ENCODE assay signal across 8 mouse cellular contexts in the genomic region with DNA sequence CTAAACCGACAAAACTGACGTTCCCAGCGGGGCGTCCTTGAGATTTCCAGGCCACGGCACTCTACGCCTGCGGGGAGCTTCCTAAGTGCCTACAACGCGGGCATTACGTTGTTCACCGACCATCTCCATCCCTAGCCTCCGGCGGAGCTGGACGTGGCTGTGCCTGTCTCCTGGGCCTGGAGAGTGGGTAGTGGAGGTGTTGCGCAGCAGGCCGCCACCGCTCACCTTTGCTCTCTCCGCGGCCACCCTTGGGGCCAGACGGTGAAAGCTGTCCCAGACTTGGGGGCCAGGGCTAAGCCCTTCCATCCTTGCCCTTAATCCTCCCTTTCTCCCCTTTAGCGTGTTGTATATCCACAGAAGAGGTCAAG. TPM values are rescaled to one million over a fixed set of nuclear protein-coding genes. Genes with fewer than 3 reads are reported as not detected.
DNase-seq lines count a peak whose midpoint lies in the region; ATAC-seq and TF ChIP-seq lines count a peak whose summit lies in the region.

No protein-coding gene starts in this region.

- TF ChIP-seq CTCF in kidney, postnatal 0 days (IDR thresholded peaks at IDR 0.05; ENCODE audit: low read depth), result no peak

- H3K4me3 ChIP-seq in kidney, postnatal 0 days (replicated peaks; ENCODE audit: low read depth, low read length), result peak overlapping the region; percentile 64
- peak overlapping the region; percentile 66 for H3K4me3 ChIP-seq in hindbrain, embryonic 12.5 days

- H3K27me3 ChIP-seq in kidney, postnatal 0 days (ENCODE audit: insufficient read depth, low read length), result no peaks in the 10 kb centered on the region
- no peaks in the 10 kb centered on the region for H3K27me3 ChIP-seq in hindbrain, embryonic 12.5 days

- no peaks in the 10 kb centered on the region for H3K9me3 ChIP-seq in kidney, postnatal 0 days (replicated peaks; ENCODE audit: low read length)
- no peaks in the 10 kb centered on the region for H3K9me3 ChIP-seq in hindbrain, embryonic 12.5 days (replicated peaks)

- DNase-seq in kidney, postnatal 0 days (ENCODE audit: low spot score), result no peak
- DNase-seq in kidney, adult 8-10 months, result no peak
- peak; percentile 46 for DNase-seq in c-Kit-positive CD71-positive TER-119-positive erythroid progenitor cells, embryonic 14.5 days (ENCODE audit: low spot score)
- no peak for DNase-seq in testis, postnatal 14 days (ENCODE audit: low spot score)
- no peak for DNase-seq in natural killer cell, adult 2 months (ENCODE audit: low spot score in 2 of 2)
- no peak for DNase-seq in right cerebral cortex, adult 18-20 months

- peak overlapping the region; percentile 98 for H3K27ac ChIP-seq in kidney, postnatal 0 days
- H3K27ac ChIP-seq in hindbrain, embryonic 12.5 days, result peak overlapping the region; percentile 93

- peak overlapping the region; percentile 97 for H3K4me2 ChIP-seq in kidney, postnatal 0 days (ENCODE audit: low read length)
- peak overlapping the region; percentile 93 for H3K4me2 ChIP-seq in hindbrain, embryonic 12.5 days (replicated peaks)

- no peaks in the 10 kb centered on the region; the same call in 1 of the 2 replicates for H3K4me1 ChIP-seq in kidney, postnatal 0 days (replicated peaks; ENCODE audit: insufficient read depth, low read length)
- 0 out of 2 replicates have a peak, but pooled peaks cover 3% of the 10 kb centered on the region for H3K4me1 ChIP-seq in hindbrain, embryonic 12.5 days

- 0 out of 2 replicates have a peak, but pooled peaks cover under 1% of the 10 kb centered on the region for H3K36me3 ChIP-seq in kidney, postnatal 0 days (ENCODE audit: insufficient read depth, low read length)
- no peaks in the 10 kb centered on the region for H3K36me3 ChIP-seq in hindbrain, embryonic 12.5 days

- ATAC-seq in kidney, postnatal 0 days (replicated peaks; ENCODE audit: low FRiP score, low read depth), result peak; percentile 65
- peak; percentile 79 for ATAC-seq in hindbrain, embryonic 12.5 days (ENCODE audit: low FRiP score)
- ATAC-seq in megakaryocyte progenitor cell, adult 5-6 weeks (replicated peaks; ENCODE audit: poor library complexity), result peak; percentile 32

- peak overlapping the region; percentile 75 for H3K9ac ChIP-seq in kidney, postnatal 0 days (ENCODE audit: low read depth, low read length)
- peak overlapping the region; percentile 86 for H3K9ac ChIP-seq in hindbrain, embryonic 12.5 days

- WGBS in kidney, postnatal 0 days, result 2% methylated on average over 21 of the region's 21 CpGs
- under 1% methylated on average over 21 of the region's 21 CpGs for WGBS in hindbrain, embryonic 12.5 days

RNA-seq across cellular contexts. Expression of a gene that starts 0.4 kb away (rescaled TPM):
- 31.1 and 34.3 TPM in 2 replicates for polyA plus RNA-seq in kidney, postnatal 0 days (2015; fragmentation: Nextera tagmentation; extraction: Ambion mirVana)
- 67.9 and 73.0 TPM in 2 replicates for polyA plus RNA-seq in hindbrain, embryonic 12.5 days (2016; fragmentation: Nextera tagmentation; extraction: Ambion mirVana)
- 18.2 and 18.5 TPM in 2 replicates for total RNA-seq in megakaryocyte progenitor cell, adult 5-6 weeks (2015)
- 21.1 and 32.2 TPM in 2 replicates for total RNA-seq in megakaryocyte progenitor cell, adult 5-6 weeks (2017)

RNA-seq across cellular contexts. Expression of a gene that starts 28.3 kb away (rescaled TPM):
- polyA plus RNA-seq in kidney, postnatal 0 days (2015; fragmentation: Nextera tagmentation; extraction: Ambion mirVana), result 41.0 and 45.0 TPM in 2 replicates
- polyA plus RNA-seq in hindbrain, embryonic 12.5 days (2016; fragmentation: Nextera tagmentation; extraction: Ambion mirVana), result 48.2 and 49.3 TPM in 2 replicates
- total RNA-seq in megakaryocyte progenitor cell, adult 5-6 weeks (2015), result 82.2 and 84.2 TPM in 2 replicates
- 90.0 and 111 TPM in 2 replicates for total RNA-seq in megakaryocyte progenitor cell, adult 5-6 weeks (2017)
